ENCODE assay signal across 13 mouse cellular contexts in genomic region chr9:101612571-101612970, GRCm38 (mm10).
DNase-seq lines count a peak whose midpoint lies in the region; ATAC-seq lines count a peak whose summit lies in the region.
"Had no signal": no experiment of that assay in that cellular context is flagged by ENCODE, and none has a peak within 500 bp of the region (broad histone marks: within the 10 kb centered on the region; RNA-seq: fewer than 3 reads in every experiment).

No protein-coding gene starts in this region.

- ATAC-seq in CD4-positive, CD25-positive, alpha-beta regulatory T cell, adult 4 months = no peak
- ATAC-seq: forebrain, embryonic 13.5 days; intestine, embryonic 15.5 days; liver, embryonic 12.5 days had no signal

- intact Hi-C loops in left cerebral cortex, postnatal 36 days (cut with DNase I) = no loop called here

- DNase-seq in gastrocnemius, adult 18-20 months (ENCODE audit: low spot score) = peak; percentile 13
- no peak for DNase-seq in gastrocnemius, postnatal 4 days (ENCODE audit: low spot score in 2 of 2)
- peak; percentile 26 for DNase-seq in urinary bladder, postnatal 14 days (ENCODE audit: low spot score)
- no peak for DNase-seq in urinary bladder, postnatal 10 days (ENCODE audit: low spot score)
- DNase-seq in lung, postnatal 10 days = peak; percentile 61
- DNase-seq in left cerebral cortex, postnatal 36 days (ENCODE audit: low spot score in 2 of 2) = no peak
- DNase-seq: adrenal gland, postnatal 10 days; layer of hippocampus, adult 9-11 months; spleen, adult 18-20 months had no signal

Comparison
In these comparisons a context has a peak if more than half of its experiments do, and no peak if none do; other contexts are left out.
1. DNase-seq: peak in gastrocnemius, adult 18-20 months (single experiment), urinary bladder, postnatal 14 days (single experiment) and lung, postnatal 10 days (single experiment); none in gastrocnemius, postnatal 4 days (0 of 2), urinary bladder, postnatal 10 days (single experiment) and left cerebral cortex, postnatal 36 days (0 of 2).